Mouse (Mus musculus): Measurements from ENCODE around the gene Tmcc2.

Gene Tmcc2

DNA sequence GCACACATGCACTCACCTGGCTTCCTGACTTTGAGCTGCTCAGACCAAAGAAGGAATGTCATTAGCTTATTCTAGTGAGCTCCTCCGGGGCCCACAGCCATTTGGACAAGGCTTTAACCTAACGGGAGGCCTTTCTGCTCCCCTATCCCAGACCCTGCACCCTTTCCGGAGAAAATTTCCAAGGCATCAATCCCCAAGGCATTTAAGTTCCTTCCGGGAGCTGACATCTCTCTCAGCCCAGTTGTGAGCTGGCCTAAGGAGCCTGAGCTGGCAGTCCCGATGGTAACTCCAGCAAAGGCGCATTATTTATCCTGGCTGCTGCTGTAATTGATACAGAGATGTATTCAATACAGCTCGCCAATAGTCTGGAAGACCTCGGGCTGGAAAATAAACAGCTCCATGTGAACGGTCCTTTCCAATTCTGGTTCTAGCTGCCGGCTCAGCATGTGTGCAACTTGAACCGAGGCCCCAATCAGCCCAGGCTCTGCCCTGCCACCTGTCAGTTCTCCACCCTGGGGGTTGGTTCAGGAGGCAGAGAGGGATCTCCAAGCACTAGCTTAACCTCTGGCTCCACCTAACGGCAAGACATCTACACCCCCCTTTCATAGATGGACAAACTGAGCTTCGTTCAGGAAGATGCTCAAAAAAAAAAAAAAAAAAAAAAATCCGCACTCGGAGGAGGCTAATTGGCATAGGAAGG lies 1.0 kb downstream of the Tmcc2 start:
- DNase-seq: peak; percentile 90

DNA sequence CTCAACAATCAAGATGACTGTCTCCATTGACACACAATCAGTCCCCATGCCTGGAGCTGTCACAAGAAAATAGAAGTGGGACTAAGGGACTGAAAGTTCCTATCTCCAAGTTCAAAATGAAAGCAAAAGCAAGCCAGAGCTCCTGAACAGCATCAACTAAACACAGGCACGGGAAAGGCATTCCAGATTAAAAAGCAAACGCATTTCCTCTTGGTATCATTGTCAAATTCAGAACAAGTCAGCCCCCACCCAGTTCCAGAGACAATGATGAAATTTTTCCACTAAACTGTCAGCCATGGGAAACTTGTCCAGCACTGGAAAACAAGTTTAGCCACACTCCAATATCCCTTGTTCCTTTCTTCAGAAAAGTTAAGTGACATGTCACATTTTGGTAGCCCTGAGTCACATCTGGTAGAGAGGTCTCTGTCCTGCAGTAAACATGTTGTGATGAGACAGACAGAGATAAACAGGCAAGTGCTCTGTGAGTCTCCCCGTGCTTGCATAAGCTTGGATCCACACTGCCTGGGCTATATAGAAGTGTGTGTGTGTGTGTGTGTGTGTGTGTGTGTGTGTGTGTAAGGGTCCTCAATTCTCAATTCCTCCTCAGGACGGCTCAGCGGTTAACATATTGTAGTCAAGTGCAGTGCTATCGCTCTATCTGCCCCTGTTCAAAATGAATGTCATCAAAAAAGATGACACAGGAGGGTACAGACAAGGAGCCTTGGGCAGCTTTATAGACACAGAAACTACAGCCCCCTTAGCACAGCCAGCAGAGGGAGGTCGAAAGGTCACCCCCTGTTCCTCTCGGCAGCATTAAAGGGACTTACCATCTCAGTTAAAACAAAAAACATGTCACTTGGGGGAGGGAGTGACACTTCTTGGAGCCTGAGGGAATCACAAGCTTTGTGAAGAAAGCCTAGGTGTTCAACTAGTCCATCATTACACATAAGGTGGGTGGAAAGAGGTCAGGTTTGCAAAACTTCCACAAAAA lies 2.0 kb downstream of the Tmcc2 start:
- no peak for DNase-seq

DNA sequence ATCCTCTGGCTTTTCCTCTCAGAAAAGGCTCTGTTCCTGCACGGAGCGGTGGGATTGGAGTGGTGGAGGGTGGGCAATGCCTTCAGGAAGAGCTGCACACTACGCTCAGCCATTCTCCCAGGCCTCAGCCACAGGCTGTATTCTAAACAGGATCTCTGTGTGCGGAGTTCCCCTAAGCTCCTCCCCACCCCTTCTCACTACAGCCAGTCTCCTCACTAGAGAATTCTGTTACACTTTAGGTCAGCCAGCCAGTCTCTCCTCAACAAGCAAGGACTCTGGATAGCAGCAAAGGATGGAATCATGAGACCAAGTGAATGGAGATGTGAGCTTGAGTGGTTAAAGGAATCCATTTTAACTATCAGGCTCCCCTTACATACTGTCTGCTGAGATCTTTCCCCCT lies 3.1 kb downstream of the Tmcc2 start:
- peak; percentile 44 for DNase-seq

DNA sequence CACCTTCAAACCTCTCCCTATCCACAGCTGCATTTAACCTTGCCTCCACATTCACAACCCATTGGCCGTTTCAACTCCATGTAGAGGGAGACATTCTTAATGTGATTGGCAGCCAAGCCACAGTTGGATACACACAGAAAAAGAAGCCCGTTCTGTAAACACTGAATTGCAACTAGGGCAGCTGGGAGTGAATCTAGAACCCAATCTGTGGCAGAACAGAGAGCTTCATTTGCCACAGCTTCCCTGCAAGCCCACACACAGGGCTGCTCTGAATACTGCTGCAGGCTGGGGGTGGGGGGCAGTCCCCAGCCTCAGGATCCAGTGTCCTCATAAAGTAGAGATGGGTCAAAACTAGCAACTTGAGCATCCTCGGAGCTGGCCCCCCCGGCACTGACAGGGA lies 4.8 kb downstream of the Tmcc2 start:
- DNase-seq: no peak

DNA sequence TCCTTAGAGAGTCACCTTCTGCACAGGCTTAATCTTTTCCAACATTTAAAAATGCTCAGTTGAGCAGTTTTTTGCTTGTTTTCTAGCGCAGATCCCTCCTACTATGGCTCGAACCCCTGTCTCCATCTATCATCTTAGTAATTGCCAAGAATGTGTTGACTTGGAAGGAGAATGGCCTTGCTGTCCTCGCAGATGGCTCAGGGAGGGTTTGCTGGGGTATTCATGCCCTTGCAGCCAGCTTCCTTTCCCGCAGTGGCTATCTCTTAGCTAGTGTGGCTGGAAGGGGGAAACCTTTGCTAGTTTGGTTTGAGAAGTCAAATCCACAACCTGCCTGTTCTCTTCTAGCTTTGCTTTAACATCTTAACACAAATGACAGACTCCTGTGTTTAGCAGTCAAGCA lies 5.4 kb downstream of the Tmcc2 start:
- no peak for DNase-seq

DNA sequence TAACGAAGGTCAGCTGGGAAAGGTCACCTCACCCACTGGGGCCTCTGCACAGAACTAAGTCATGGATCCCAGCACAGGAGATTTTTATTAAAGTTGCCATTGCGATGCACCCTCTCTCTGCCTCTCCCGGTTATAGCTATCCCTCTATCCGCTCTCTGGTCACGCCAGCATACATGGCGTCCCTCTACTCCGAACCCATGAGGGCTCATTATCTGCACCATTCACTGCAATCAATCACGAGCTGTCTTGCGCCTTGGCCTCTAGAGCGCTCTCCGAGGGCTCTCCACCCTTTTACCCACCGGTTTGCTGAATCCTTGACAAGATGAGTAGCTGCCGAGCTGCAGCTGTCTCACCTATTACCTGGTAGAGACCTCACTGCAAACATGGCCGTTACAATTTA lies 5.8 kb downstream of the Tmcc2 start:
- DNase-seq: no peak

DNA sequence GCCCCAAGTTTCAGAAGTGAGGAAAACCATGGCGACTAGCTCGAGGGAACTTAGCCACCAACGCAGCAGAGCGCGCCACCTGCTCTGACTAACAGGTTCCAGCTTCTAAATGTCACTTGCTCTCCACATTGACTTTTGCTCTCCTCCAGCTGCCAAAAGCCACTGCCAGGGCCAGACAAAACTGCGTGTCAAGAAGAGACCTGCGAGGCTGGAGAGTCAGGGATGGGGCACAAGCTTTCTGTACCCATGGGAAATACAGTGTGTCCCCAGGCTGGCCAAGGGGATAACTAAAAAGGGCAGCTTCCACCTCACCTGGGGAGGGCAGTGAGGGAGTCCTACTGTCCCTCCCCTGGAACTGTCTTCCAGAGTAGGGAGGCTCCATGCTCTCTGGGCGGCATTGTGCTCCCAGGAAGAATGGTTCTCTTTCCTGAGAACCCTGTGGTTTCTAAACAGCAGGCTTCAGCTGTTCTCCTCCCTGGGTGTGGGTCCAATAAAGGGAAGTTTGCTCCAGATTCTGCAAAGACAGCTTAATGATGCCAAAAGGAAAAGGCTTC lies 7.0 kb downstream of the Tmcc2 start:
- DNase-seq: no peak

DNA sequence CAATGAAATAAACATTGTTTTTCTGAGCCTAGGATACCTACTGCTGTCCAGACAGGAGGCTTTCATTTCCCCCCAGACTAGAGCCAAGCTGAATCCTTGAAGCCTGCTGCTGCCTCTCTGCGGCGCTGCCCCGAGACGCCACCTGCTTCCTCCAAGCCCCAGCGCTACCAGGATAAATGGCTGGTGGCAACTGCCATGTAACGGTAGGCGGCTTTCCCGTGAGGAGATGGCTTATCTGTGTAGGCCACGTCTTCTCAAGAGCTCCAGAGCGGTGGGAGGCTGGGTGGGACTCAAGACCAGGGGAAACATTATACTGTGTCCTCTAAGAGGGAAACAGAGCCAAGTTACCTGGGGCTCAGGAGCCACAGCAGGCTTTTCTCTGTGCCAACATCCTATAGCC lies 9.2 kb downstream of the Tmcc2 start:
- no peak for DNase-seq

DNA sequence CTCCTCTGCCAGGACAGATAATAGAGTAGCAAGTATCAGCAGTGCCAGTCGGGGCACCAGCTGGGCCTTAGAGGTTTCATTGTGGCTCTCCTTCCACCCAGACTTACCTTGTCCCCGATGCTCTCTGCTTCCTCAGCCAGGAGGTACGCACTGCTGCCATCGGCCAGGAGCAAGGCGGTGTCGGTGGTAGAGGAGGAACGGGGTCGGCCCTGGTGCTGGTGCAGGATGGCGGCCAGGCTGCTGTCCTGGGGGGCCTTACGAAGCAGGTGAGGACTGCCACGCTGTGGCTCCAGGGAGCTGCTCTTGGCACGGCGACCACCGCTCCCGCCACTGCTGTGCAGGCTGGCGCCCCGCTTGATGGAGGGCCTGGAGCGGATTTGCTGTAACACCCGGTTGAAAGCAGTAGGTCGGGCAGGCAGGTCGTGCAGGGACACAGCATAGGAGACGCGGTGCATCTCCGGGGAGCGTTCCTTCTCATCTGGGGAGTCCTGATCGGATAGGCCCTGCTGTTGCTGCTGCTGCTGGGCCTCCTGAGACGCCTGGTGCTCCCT lies 10.5 kb downstream of the Tmcc2 start:
- no peak for DNase-seq

DNA sequence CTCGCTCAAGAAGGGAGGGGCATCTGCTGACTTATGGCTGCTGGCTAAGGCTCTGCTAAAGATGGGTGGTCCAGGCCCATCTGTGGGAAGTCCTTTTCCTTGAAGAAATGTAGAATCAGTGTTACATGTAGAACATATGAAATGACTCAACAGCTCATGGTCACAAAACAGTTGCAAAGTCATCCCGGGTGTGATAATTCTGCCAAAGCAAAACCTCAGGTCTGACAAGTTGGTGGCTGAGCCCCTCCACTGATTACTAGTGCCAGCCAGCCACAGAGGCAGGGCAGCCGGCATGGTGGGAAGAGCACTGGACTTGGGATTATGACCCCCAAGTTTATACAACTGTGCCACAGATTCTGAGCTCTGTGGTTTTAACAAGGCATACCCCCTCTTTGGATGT lies 13.3 kb downstream of the Tmcc2 start:
- no peak for DNase-seq

DNA sequence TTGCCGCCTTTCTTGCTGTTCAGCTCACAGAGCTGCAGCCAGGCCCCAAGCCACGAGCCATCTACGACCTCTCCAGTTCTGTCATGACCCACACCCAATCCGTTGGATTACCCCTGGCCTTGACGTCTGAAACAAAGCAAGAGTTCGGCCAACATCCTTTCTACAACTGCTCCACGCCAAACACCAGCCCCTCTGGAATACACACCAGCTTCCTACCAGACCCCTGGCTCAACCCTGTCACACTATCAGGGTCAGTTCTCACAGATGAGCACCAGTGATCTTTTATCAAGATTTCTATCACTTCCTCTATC lies 14.1 kb downstream of the Tmcc2 start:
- no peak for DNase-seq

DNA sequence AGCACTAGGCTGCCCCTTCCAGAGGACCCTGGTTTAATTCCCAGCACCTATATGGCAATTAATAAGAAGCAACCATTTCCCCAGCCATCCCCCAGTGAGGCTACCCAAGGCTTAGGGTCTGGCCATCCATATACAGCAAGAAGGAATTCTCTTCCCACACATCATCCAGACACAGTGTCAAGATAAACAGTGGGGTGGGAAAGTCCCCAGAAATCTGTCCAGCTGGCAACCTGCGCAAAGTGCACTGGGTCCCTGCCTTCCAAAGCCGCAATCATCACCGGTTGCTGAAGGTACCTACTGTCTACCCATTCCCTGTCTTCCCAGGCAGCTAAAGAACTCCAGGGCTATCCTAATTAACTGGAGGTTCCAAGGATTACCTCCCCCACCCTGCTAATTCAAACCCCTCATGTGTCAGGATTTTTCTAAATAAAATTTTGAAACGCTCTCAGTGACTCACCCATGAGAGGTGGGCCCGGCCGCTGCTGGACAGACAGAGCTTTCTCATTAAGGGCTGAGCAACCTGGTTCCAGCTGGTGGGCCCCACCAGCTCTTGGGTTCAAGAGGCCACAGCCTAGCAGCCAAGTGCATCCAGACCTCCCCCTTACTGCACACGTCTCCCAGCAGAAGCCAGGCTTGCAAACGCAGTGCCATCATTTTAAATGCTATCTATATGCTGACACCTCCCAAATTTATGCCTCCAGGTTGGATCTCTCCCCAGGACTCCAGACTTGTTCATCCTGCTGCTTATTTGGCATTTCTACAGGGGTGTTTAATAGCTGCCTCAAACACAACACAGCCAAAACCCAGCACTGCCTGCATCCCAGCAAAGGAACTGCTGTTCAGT lies 14.6 kb downstream of the Tmcc2 start:
- no peak for DNase-seq

DNA sequence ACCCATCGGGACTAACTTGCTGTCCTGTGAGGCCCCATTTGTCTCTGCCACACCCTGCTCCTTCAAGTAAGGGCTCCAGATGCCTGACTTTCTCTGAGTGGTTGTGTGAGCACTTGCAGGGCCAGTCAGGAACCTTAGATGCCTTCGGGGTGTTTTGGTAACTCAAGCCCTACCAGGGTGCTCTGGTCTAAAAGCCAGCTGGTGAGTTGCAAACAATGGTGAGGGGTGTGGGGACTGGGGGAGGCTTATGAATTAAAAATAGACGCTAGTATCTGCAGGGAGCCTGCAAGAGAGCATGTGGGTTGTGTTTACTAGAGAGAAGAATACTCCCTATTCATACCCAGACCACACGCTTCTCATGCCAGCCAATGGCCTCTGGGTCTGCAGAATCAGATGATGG lies 15.8 kb downstream of the Tmcc2 start:
- no peak for DNase-seq

DNA sequence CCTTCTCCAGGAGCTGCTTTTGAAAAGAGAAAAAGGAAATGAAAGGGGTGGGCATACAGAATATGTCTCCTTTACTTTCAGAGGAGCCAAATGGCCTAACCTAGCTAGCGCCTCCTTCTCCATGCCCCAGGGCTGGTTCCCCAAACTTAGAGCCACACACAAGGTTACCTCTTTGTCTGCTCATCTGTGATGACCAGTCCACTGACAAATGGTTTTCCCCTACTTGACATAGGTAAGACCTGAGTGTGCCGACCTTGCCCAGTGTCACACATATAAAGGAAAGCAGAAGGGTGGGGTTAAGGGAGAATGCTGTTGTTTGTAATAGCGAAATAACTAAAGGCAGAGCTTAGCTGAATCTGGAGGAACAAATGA lies 16.2 kb downstream of the Tmcc2 start:
- no peak for DNase-seq

DNA sequence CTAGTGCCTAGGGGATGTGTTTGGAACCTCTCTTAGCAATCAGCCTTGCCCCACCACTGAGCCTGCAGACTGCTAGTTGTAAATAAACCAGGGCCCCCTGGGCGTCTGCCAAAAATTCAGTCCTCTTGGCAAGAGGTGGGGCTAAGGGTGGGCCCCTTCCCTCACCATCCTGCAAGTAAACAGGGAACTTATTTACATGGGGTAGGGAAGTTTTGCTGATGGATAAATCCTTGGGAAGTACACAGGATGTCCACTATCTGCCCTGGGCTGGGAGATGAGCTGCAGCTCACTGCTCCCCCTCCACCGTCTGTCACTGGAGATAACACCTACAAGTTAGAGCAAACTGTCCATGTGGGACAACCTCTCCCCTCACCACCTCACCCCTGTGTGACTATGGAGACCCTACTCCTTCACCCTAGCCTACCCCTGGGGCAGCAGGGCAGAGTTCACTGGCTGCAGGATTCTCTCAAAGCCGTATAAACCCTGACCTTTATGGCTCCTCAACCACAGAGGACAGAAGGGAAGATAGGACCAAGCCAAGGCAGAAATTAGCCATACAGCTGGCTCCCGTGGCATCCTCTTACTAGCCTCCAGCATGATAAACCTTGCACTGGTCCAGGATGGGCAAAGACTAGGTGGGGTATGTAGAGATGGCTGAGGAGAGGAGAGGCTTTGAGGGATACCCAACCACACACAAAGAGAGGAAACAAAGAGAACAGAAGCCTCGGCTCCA lies 16.8 kb downstream of the Tmcc2 start:
- no peak for DNase-seq

DNA sequence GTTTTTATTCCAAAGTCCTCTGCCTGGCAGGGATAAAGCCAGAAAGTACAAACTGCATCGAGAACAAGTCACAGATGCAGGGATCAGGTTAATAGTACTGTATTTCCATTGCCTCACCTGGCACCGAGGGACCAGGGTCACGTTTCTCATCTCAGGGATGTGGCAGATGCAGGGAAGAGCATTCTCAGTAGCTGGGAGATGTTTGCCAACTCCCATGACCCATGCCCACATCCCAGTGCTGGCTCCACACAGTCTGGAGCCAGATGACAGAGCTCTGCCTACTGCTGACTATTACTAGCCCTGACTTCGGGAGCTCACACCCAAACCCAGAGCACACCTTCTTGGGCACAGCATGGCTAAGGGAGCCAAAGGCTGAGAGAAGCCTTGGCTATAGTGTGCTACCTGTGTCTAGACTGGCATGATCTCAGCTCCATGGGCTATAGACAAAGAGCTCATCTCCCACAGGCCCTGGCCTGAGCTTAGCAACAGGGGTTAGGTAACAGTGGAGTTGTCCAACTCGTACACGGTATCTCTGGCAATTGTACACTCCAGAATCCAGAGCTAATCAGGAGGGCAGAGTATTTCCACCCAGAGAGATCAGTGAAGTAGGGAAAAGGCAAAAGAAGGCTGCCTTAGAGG lies 18.1 kb downstream of the Tmcc2 start:
- DNase-seq: no peak

DNA sequence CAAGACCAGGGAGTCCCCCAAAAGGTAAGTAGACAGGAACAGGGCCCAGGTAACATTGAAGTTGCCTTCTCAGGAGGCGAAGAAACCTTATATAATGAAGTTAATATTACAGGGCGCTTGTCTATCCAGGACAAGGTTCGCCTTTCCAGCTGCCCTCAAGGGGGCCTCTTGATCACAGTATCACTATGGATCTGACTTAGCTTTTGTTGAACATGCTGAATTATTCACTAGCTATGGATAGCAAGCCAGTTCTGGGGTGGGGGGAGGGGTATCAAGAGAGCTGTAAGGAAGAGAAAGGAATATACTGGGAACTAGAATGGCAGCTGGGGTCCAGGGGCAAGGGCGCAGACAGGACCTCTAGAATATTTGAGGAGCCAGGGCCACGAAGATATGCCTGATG lies 18.7 kb downstream of the Tmcc2 start:
- no peak for DNase-seq

DNA sequence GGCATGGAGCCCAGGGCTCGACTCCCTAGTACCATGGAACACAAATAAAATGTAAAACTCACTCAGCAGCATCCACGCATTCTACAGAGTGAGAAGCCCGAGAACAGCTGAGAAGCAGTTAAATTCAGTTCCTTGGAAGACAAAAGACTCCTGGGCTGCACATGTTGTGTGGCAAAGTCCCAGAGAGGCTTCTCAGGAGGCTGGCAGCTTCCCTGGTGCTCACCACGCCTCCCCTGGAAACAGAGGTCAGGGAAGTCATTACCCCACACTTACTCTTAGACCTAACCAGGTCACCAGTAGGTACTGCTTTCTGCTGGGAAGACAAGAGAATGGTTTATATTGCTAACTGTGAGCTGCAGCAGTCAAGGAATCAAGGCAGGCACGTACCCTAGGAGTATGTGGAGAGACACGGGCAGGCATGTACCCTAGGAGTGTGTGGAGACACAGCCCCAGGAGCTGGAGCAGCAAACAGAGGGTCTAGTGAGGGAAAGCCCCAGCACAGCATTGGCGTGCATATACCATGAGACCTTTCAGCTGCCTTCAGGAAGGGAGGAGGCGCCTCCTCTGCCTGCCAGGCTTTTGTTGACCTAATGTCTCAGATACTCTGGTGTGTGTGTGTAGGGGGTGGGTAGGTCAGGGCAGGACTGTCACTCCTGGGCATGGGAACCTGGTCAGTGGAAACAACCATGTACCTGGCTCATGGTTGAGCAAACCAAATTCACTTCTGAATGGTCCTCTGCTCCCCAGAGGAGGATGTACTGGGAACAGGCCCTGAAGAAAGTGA lies 19.6 kb downstream of the Tmcc2 start:
- DNase-seq: no peak

DNA sequence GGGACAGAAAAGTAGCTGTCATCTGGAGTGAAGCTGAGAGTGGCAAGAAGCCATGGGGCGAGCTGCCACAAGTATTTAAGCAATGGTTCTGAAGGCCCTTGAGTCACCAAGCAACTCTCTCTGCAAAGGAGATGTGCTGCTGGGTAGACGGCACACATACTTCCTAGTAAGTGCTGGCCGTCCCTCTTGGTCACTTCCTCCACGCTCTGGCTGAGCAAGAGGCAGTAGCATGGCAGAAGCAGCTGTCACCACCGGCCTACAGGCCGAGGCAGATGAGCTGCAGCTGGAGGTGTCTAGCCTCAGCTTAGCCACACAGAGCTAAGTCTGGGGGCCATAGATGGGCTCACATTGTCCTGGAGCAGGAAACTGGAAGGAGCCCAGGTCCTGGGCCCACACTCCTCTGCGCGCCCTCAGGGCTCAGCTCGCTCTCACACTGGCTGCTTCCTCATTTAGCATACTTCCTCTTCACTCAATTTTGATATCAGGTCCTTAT lies 20.4 kb downstream of the Tmcc2 start:
- no peak for DNase-seq

DNA sequence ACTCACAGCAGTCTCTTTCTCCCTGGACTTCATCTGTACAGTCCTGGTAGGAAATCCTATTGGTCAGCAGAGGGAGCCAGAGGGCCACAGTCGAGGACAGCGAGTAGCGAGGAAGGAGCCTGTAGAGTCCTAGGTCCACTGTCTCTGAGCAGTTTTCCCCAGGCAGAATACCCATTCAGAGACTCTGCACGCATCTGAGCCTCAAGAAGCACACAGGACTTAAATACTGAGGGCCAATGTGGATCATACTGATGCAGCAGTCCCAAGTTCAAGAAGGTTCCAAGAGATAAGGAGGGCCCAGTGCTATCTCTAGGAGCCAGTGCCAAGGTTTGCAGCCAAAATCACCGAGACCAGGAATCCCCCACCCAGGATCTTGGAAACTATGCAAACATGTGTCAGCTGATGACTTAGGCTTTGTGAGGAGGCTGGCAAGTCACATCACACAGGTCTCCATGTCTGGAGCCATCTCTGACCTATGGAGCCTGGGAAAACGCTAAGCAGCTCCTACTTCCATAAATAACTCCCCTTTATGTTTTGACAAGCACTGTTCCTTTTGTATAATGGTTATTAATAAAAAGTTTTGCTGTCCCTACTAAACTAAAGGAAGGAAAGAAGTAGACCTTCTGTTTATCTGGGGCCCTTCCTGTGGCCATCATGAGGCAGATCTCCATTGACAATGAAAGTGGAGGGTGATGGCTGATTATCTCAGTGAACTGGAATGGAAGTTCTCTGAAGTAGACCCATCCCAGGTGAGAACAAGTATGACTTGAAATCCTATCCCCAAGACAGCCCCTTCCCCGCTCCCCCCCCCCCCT lies 23.2 kb downstream of the Tmcc2 start:
- DNase-seq: peak; percentile 84

Data from cerebellum, adult 11 months (tissue).